Mouse (Mus musculus) left cerebral cortex, postnatal 25 days (tissue): ENCODE data around the gene Hbb-bh2. TPM values are rescaled to one million over a fixed set of nuclear protein-coding genes. Genes with fewer than 3 reads are reported as not detected.
"Not testable (repeated sequence)": the region's sequence is repeated elsewhere in the genome, so short reads cannot be mapped to it uniquely, and the experiment has no call there.

Experiments used
- DNase-seq, 2 experiments: peaks; one replicate each; pipeline ENCODE4 v3.0.0; 2022; ENCODE audit warnings: low spot score in 2 of 2, mixed read lengths in 1 of 2
- intact Hi-C: fragments of 180-260 bp; cut with DNase I; formaldehyde crosslinking; loops from one replicate; pipeline ENCODE4 v1.15.1; 2025
- total RNA-seq, 2 experiments: library from RNA; stranded (reverse); gene quantifications; 2 replicates each; pipeline ENCODE4 v1.2.3; 2021

Gene Hbb-bh2
- not detected for total RNA-seq

- no peak for DNase-seq
- intact Hi-C loops, result no loop called here
These were observed at the start of gene Hbb-bh2 for GRCm38 (mm10) chr7:103840268-103840667. Gene Hbb-bh2 (minus strand): TSS chr7:103840520.

- DNase-seq, result no peak
- intact Hi-C loops, result no loop called here
These were observed 45.8 kb upstream of the Hbb-bh2 start, which contains the start of gene Olfr66 for GRCm38 (mm10) chr7:103886152-103886551. Gene Olfr66 (minus strand): TSS chr7:103886252.

- intact Hi-C loops, result loop anchor here (10.0 kb wide), 1 partner anchor 1212 kb away; the partner anchor contains the start of gene Olfr556
- no peak for DNase-seq
These were observed 36.8 kb upstream of the Hbb-bh2 start for GRCm38 (mm10) chr7:103877093-103877492.

- DNase-seq, result no peak
- intact Hi-C loops, result loop anchor here (5.0 to 10.0 kb wide), 2 partner anchors 1210 to 1367 kb away; partner anchors contain the start of gene Olfr556
These were observed 34.1 kb upstream of the Hbb-bh2 start for GRCm38 (mm10) chr7:103874451-103874850.

- intact Hi-C loops, result loop anchor here (5.0 to 10.0 kb wide), 2 partner anchors 1208 to 1366 kb away; partner anchors contain the start of gene Olfr556
- DNase-seq, result peak; percentile 6 to 10
These were observed 32.7 kb upstream of the Hbb-bh2 start for GRCm38 (mm10) chr7:103873064-103873463.

GRCm38 (mm10) chr7:103870667-103871066 is 30.3 kb upstream of the Hbb-bh2 start:
- intact Hi-C loops, result loop anchor here (5.0 to 10.0 kb wide), 2 partner anchors 1206 to 1363 kb away; partner anchors contain the start of gene Olfr556
- no peak for DNase-seq

- no peak for DNase-seq
- intact Hi-C loops, result no loop called here
These were observed 25.4 kb upstream of the Hbb-bh2 start for GRCm38 (mm10) chr7:103865716-103866115.

- DNase-seq, result no peak
- intact Hi-C loops, result no loop called here
These were observed 21.2 kb upstream of the Hbb-bh2 start for GRCm38 (mm10) chr7:103861531-103861930.

GRCm38 (mm10) chr7:103860855-103861254 is 20.5 kb upstream of the Hbb-bh2 start:
- intact Hi-C loops, result no loop called here
- DNase-seq, result peak in 1 of 2 experiments; percentile 9

- DNase-seq, result no peak
- intact Hi-C loops, result no loop called here
These were observed 18.8 kb upstream of the Hbb-bh2 start for GRCm38 (mm10) chr7:103859076-103859475.

- intact Hi-C loops, result no loop called here
- no peak for DNase-seq
These were observed 14.3 kb upstream of the Hbb-bh2 start for GRCm38 (mm10) chr7:103854669-103855068.

GRCm38 (mm10) chr7:103853090-103853489 is 12.8 kb upstream of the Hbb-bh2 start, which contains the start of gene Hbb-y:
Gene Hbb-y (minus strand): TSS chr7:103853216.
- no peak for DNase-seq
- intact Hi-C loops, result no loop called here

- intact Hi-C loops, result no loop called here
- no peak for DNase-seq
These were observed 4.4 kb upstream of the Hbb-bh2 start for GRCm38 (mm10) chr7:103844525-103845325.

GRCm38 (mm10) chr7:103843034-103843433 is 2.7 kb upstream of the Hbb-bh2 start, which contains the start of gene Hbb-bh1:
Gene Hbb-bh1 (minus strand): TSS chr7:103843164.
- DNase-seq, result no peak
- intact Hi-C loops, result no loop called here

- intact Hi-C loops, result no loop called here
- no peak for DNase-seq
These were observed 12.5 kb downstream of the Hbb-bh2 start, which contains the start of gene Hbb-bs for GRCm38 (mm10) chr7:103827808-103828207. Gene Hbb-bs (minus strand): TSS chr7:103828096.

GRCm38 (mm10) chr7:103827139-103827538 is 13.2 kb downstream of the Hbb-bh2 start:
- DNase-seq, intact Hi-C loops: not testable (repeated sequence)

- DNase-seq, result no peak
- intact Hi-C loops, result no loop called here
These were observed 13.9 kb downstream of the Hbb-bh2 start for GRCm38 (mm10) chr7:103826255-103826887.

GRCm38 (mm10) chr7:103825536-103826254 is 14.6 kb downstream of the Hbb-bh2 start:
- intact Hi-C loops, result no loop called here
- no peak for DNase-seq

- DNase-seq, result no peak
- intact Hi-C loops, result no loop called here
These were observed 15.7 kb downstream of the Hbb-bh2 start for GRCm38 (mm10) chr7:103824597-103824996.

- peak in 1 of 2 experiments; percentile 14 for DNase-seq
- intact Hi-C loops, result not testable (repeated sequence)
These were observed 25.2 kb downstream of the Hbb-bh2 start for GRCm38 (mm10) chr7:103815085-103815484.
